Mouse (Mus musculus): ENCODE results near the gene Olfr437. TPM values are rescaled to one million over a fixed set of nuclear protein-coding genes. Genes with fewer than 3 reads are reported as not detected.
"Not testable (repeated sequence)": the region's sequence is repeated elsewhere in the genome, so short reads cannot be mapped to it uniquely, and the experiment has no call there.

Gene Olfr437
- total RNA-seq (2014; rRNA removed) (not detected in 2 replicates), polyA plus RNA-seq (2012; rRNA removed) (not detected in 2 replicates)

DNA sequence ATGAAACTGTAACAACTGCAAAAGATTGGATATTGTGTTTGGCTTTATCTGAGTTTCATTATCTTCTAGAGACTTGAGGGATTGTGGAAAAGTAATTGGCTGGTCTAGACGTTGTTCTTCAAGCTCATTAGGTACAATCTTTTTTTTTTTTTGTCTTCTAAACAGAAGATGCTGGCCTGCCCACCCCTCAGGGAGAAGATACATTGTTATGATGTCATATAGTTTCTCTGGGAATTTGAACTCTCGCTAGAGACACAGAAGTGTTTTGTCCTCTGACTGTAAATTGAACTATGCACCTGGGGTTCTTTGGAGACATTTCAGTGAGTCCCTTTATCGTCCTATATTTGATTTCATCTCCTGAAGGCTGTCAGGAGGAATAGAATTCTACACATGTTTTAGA, at the start of gene Olfr437:
TSS of gene Olfr437 (plus strand) at position 301 of the 400 bp plus-strand sequence.
- WGBS: 61% methylated on average over 3 of the region's 3 CpGs
- Histone ChIP-seq H3K4me3 (ENCODE audit: insufficient read depth, low read depth, low read length) (no peak within 1 kb of the TSS), H3K36me3 (ENCODE audit: control insufficient read depth, insufficient read depth, low read length) (no peaks in the 10 kb centered on the region), H3K27me3 (ENCODE audit: control insufficient read depth, insufficient read depth, low read length) (no peaks in the 10 kb centered on the region), H3K4me1 (ENCODE audit: control insufficient read depth, insufficient read depth, low read length) (no peaks in the 10 kb centered on the region; the same call in 1 of the 2 replicates), H3K27ac (replicated peaks; ENCODE audit: insufficient read depth, low read depth, low read length) (no peak within 1 kb of the TSS), H3K9ac (ENCODE audit: low read depth, low read length) (no peak within 1 kb of the TSS), H3K79me2 (ENCODE audit: control insufficient read depth, insufficient read depth, low read length) (no peaks in the 10 kb centered on the region)
- TF ChIP-seq POLR2A (IDR thresholded peaks at IDR 0.05; ENCODE audit: extremely low read depth, insufficient read depth, low read length): no peak
- no peak for TF ChIP-seq CTCF (IDR thresholded peaks at IDR 0.05; ENCODE audit: low read depth, low read length)
- no peak for DNase-seq (ENCODE audit: extremely low read depth, low read depth, low spot score)

GRCm38 (mm10) chr6:43146267-43146666, 16.8 kb upstream of the Olfr437 start, which contains the start of gene Olfr237-ps1:
Gene Olfr237-ps1 (plus strand): TSS chr6:43146567.
- H3K9ac ChIP-seq (ENCODE audit: low read depth, low read length); DNase-seq (ENCODE audit: extremely low read depth, low read depth, low spot score); H3K27me3 ChIP-seq (ENCODE audit: control insufficient read depth, insufficient read depth, low read length); H3K79me2 ChIP-seq (ENCODE audit: control insufficient read depth, insufficient read depth, low read length); H3K4me1 ChIP-seq (ENCODE audit: control insufficient read depth, insufficient read depth, low read length); H3K4me3 ChIP-seq (ENCODE audit: insufficient read depth, low read depth, low read length); H3K27ac ChIP-seq (replicated peaks; ENCODE audit: insufficient read depth, low read depth, low read length); H3K36me3 ChIP-seq (ENCODE audit: control insufficient read depth, insufficient read depth, low read length): not testable (repeated sequence)
- 70% methylated on average over 2 of the region's 2 CpGs for WGBS

DNA sequence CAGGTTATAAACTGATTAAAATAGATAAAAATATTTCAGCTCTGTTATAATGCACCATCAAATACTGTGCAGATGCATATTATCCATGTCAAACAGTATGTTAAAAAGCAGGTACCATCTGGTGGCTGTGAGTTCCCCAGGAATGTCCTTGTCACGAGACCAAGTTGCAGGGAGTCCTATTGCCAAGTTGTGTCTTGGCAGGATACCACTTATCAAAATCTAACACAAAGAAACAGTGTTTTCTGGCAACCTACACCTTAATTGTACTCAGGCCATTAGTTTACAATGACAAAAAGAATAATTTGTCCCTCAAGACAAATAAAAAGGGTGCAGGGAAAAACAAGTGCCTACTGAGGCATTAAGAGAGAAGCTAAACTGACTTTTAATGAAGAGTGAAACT, 3.6 kb upstream of the Olfr437 start:
- H3K4me3 ChIP-seq (ENCODE audit: insufficient read depth, low read depth, low read length): no peak overlapping the region
- 22% methylated on average over 1 of the region's 1 CpGs for WGBS
- H3K27me3 ChIP-seq (ENCODE audit: control insufficient read depth, insufficient read depth, low read length): no peaks in the 10 kb centered on the region

DNA sequence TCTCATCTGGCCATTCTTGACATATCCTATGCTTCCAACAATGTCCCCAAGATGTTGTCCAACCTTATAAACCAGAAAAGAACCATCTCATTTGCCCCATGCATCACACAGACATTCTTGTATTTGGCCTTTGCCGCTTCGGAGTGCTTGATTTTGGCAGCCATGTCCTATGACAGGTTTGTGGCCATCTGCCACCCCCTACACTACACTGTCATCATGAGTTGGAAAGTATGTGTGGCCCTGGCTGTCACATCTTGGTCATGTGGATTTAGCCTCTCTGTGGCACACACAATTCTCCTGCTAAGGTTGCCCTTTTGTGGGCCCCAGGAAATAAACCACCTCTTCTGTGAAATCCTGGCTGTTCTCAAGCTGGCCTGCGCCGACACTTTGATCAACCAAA, 4.2 kb downstream of the Olfr437 start:
- no peak overlapping the region for H3K27ac ChIP-seq (replicated peaks; ENCODE audit: insufficient read depth, low read depth, low read length)
- 93% methylated on average over 4 of the region's 4 CpGs for WGBS
- H3K4me1 ChIP-seq (ENCODE audit: control insufficient read depth, insufficient read depth, low read length): no peaks in the 10 kb centered on the region

More for the DNA sequence above, 3.6 kb upstream of the Olfr437 start:
- TF ChIP-seq POLR2A (IDR thresholded peaks at IDR 0.05; ENCODE audit: extremely low read depth, insufficient read depth, low read length) (no peak), CTCF (IDR thresholded peaks at IDR 0.05; ENCODE audit: low read depth, low read length) (no peak)
- no peaks in the 10 kb centered on the region for H3K79me2 ChIP-seq (ENCODE audit: control insufficient read depth, insufficient read depth, low read length)
- H3K27ac ChIP-seq (replicated peaks; ENCODE audit: insufficient read depth, low read depth, low read length): no peak overlapping the region
- no peaks in the 10 kb centered on the region; the same call in 1 of the 2 replicates for H3K4me1 ChIP-seq (ENCODE audit: control insufficient read depth, insufficient read depth, low read length)
- H3K36me3 ChIP-seq (ENCODE audit: control insufficient read depth, insufficient read depth, low read length): no peaks in the 10 kb centered on the region
- DNase-seq (ENCODE audit: extremely low read depth, low read depth, low spot score): no peak
- no peak overlapping the region for H3K9ac ChIP-seq (ENCODE audit: low read depth, low read length)

DNA sequence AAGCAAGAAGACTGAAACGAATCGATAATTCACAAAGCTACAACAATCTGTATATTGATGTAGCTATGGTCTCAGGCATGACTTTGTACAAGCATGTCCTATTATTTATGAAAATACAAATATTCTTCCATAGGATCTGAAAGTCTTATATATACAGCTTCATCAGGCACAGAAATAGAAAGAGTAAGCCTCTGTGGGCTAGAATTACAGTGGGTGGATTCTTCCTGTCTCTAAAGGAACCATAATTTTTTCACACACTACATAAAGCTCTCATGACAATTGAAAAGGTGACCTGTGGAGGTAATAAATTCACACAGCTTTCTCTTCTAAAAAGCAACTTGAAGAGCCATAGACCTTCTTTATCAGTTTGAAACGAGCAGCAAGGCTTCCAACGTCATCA, 8.8 kb downstream of the Olfr437 start, which contains the start of gene Olfr13:
TSS of gene Olfr13 (plus strand) at position 301 of the 400 bp plus-strand sequence.
- H3K36me3 ChIP-seq (ENCODE audit: control insufficient read depth, insufficient read depth, low read length): no peaks in the 10 kb centered on the region
- TF ChIP-seq POLR2A (IDR thresholded peaks at IDR 0.05; ENCODE audit: extremely low read depth, insufficient read depth, low read length): no peak
- no peak for TF ChIP-seq CTCF (IDR thresholded peaks at IDR 0.05; ENCODE audit: low read depth, low read length)
- H3K27me3 ChIP-seq (ENCODE audit: control insufficient read depth, insufficient read depth, low read length): no peaks in the 10 kb centered on the region
- H3K4me1 ChIP-seq (ENCODE audit: control insufficient read depth, insufficient read depth, low read length): no peaks in the 10 kb centered on the region
- WGBS: 59% methylated on average over 4 of the region's 4 CpGs
- no peak within 1 kb of the TSS for H3K27ac ChIP-seq (replicated peaks; ENCODE audit: insufficient read depth, low read depth, low read length)
- H3K4me3 ChIP-seq (ENCODE audit: insufficient read depth, low read depth, low read length): no peak within 1 kb of the TSS
- H3K79me2 ChIP-seq (ENCODE audit: control insufficient read depth, insufficient read depth, low read length): no peaks in the 10 kb centered on the region
- no peak within 1 kb of the TSS for H3K9ac ChIP-seq (ENCODE audit: low read depth, low read length)
- no peak for DNase-seq (ENCODE audit: extremely low read depth, low read depth, low spot score)

More for the DNA sequence above, 4.2 kb downstream of the Olfr437 start:
- no peak overlapping the region for H3K9ac ChIP-seq (ENCODE audit: low read depth, low read length)
- H3K4me3 ChIP-seq (ENCODE audit: insufficient read depth, low read depth, low read length): no peak overlapping the region
- H3K79me2 ChIP-seq (ENCODE audit: control insufficient read depth, insufficient read depth, low read length): no peaks in the 10 kb centered on the region
- no peaks in the 10 kb centered on the region for H3K36me3 ChIP-seq (ENCODE audit: control insufficient read depth, insufficient read depth, low read length)
- no peaks in the 10 kb centered on the region for H3K27me3 ChIP-seq (ENCODE audit: control insufficient read depth, insufficient read depth, low read length)
- DNase-seq (ENCODE audit: extremely low read depth, low read depth, low spot score): no peak
- TF ChIP-seq CTCF (IDR thresholded peaks at IDR 0.05; ENCODE audit: low read depth, low read length) (no peak), POLR2A (IDR thresholded peaks at IDR 0.05; ENCODE audit: extremely low read depth, insufficient read depth, low read length) (no peak)

DNA sequence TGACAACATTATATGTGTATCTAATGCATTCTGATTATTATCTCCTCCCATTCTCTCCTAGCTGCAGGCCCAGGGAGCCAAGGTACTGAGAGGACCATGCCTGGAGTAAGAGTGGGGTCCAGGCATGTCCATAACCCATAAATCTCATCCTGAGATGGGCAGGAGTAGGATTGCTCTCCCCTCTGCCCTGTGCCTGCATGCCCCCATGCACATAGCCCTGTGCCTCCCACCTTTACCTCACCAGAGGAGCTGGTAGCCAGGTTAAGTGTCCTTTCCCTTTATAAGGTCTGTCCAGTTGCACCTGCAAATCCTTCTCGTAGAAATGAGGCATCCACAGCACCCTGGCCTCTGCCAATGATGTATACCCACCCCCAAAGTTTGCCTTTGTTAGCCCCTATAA, 15.0 kb downstream of the Olfr437 start:
- Histone ChIP-seq H3K27ac (replicated peaks; ENCODE audit: insufficient read depth, low read depth, low read length) (no peak overlapping the region), H3K27me3 (ENCODE audit: control insufficient read depth, insufficient read depth, low read length) (no peaks in the 10 kb centered on the region), H3K79me2 (ENCODE audit: control insufficient read depth, insufficient read depth, low read length) (no peaks in the 10 kb centered on the region), H3K9ac (ENCODE audit: low read depth, low read length) (no peak overlapping the region), H3K4me3 (ENCODE audit: insufficient read depth, low read depth, low read length) (no peak overlapping the region), H3K4me1 (ENCODE audit: control insufficient read depth, insufficient read depth, low read length) (no peaks in the 10 kb centered on the region), H3K36me3 (ENCODE audit: control insufficient read depth, insufficient read depth, low read length) (no peaks in the 10 kb centered on the region)
- TF ChIP-seq POLR2A (IDR thresholded peaks at IDR 0.05; ENCODE audit: extremely low read depth, insufficient read depth, low read length) (no peak), CTCF (IDR thresholded peaks at IDR 0.05; ENCODE audit: low read depth, low read length) (no peak)
- DNase-seq (ENCODE audit: extremely low read depth, low read depth, low spot score): no peak
- WGBS: 27% methylated on average over 1 of the region's 1 CpGs

Data from liver, adult 2 months (tissue).